Mouse (Mus musculus) forebrain, embryonic 16.5 days (tissue): ENCODE data around the gene Olfr1246. TPM values are rescaled to one million over a fixed set of nuclear protein-coding genes. Genes with fewer than 3 reads are reported as not detected.
"Not testable (repeated sequence)": the region's sequence is repeated elsewhere in the genome, so short reads cannot be mapped to it uniquely, and the experiment has no call there.

Source experiments
- ATAC-seq: fragments of 200-750 bp; cut with Nextera tagmentation; 2 replicates; pipeline ENCODE4 v1.8.0; 2017; ENCODE audit warnings: mild to moderate bottlenecking, moderate library complexity
- H3K27ac ChIP-seq: fragments of 300-500 bp; sonication (generic); 2 replicates; pipeline ENCODE4 v1.5.1; 2014; ENCODE audit warnings: low read length, control low read depth
- H3K27me3 ChIP-seq: fragments of 300-500 bp; sonication (generic); replicated peaks from 2 replicates; pipeline ENCODE4 v1.6.1; 2014; ENCODE audit warnings: low read length; ENCODE audit not compliant: control insufficient read depth, insufficient read depth
- H3K36me3 ChIP-seq: fragments of 300-500 bp; sonication (generic); 2 replicates; pipeline ENCODE4 v1.6.1; 2014; ENCODE audit not compliant: control insufficient read depth, insufficient read depth
- H3K4me1 ChIP-seq: fragments of 300-500 bp; sonication (generic); replicated peaks from 2 replicates; pipeline ENCODE4 v1.6.1; 2014; ENCODE audit warnings: low read length; ENCODE audit not compliant: control insufficient read depth, insufficient read depth
- H3K4me2 ChIP-seq: fragments of 300-500 bp; sonication (generic); 2 replicates; pipeline ENCODE4 v1.6.1; 2014; ENCODE audit warnings: mild to moderate bottlenecking, low read length, control low read depth
- H3K4me3 ChIP-seq: fragments of 300-500 bp; sonication (generic); replicated peaks from 2 replicates; pipeline ENCODE4 v1.5.1; 2014; ENCODE audit warnings: mild to moderate bottlenecking, low read length, control low read depth
- H3K9ac ChIP-seq: fragments of 300-500 bp; sonication (generic); replicated peaks from 2 replicates; pipeline ENCODE4 v1.6.1; 2014; ENCODE audit warnings: low read depth, low read length, control low read depth
- H3K9me3 ChIP-seq: fragments of 300-500 bp; sonication (generic); 2 replicates; pipeline ENCODE4 v1.6.1; 2016; ENCODE audit warnings: low read length; ENCODE audit not compliant: control insufficient read depth
- WGBS: fragments of 180-500 bp; shearing (Covaris S2); extraction: QIAGEN DNeasy Blood & Tissue Kit; methylation state at CpG from one replicate; pipeline ENCODE4 v1.1.7; 2014; 5-methylcytosine and 5-hydroxymethylcytosine counted together
- polyA plus RNA-seq: library from polyadenylated mRNA; unstranded; fragments of >200 nt; fragmentation: Nextera tagmentation; extraction: Ambion mirVana; gene quantifications from 2 replicates; pipeline ENCODE4 v1.2.1, GENCODE M21; 2015

Gene Olfr1246
- not detected in 2 replicates for polyA plus RNA-seq

- no peaks in the 10 kb centered on the region for H3K36me3 ChIP-seq
- 81% methylated on average over 2 of the region's 2 CpGs for WGBS
- no peak for ATAC-seq
- H3K9ac ChIP-seq: no peak within 1 kb of the TSS
- H3K4me3 ChIP-seq: no peak within 1 kb of the TSS
- no peaks in the 10 kb centered on the region for H3K4me1 ChIP-seq
- no peak within 1 kb of the TSS for H3K4me2 ChIP-seq
- no peaks in the 10 kb centered on the region for H3K27me3 ChIP-seq
- no peak within 1 kb of the TSS for H3K27ac ChIP-seq
- no peaks in the 10 kb centered on the region for H3K9me3 ChIP-seq
These were observed at the start of gene Olfr1246 for GRCm38 (mm10) chr2:89593057-89593456. Gene Olfr1246, minus strand, starts transcription at chr2:89593157.

GRCm38 (mm10) chr2:89634883-89635282 is 41.9 kb upstream of the Olfr1246 start, which contains the start of gene Olfr1249:
Gene Olfr1249, minus strand, starts transcription at chr2:89634983.
- Histone ChIP-seq H3K36me3 (no peaks in the 10 kb centered on the region), H3K27me3 (no peaks in the 10 kb centered on the region), H3K4me3 (no peak within 1 kb of the TSS), H3K9me3 (no peaks in the 10 kb centered on the region), H3K4me1 (no peaks in the 10 kb centered on the region), H3K27ac (no peak within 1 kb of the TSS), H3K4me2 (no peak within 1 kb of the TSS), H3K9ac (no peak within 1 kb of the TSS)
- ATAC-seq: no peak
- WGBS: 91% methylated on average over 2 of the region's 2 CpGs

- H3K9me3 ChIP-seq, H3K9ac ChIP-seq, H3K27ac ChIP-seq, H3K4me3 ChIP-seq, ATAC-seq, H3K27me3 ChIP-seq, H3K4me1 ChIP-seq, H3K4me2 ChIP-seq, H3K36me3 ChIP-seq: not testable (repeated sequence)
- WGBS: 95% methylated on average over 1 of the region's 1 CpGs
These were observed 25.2 kb upstream of the Olfr1246 start, which contains the start of gene Olfr1248 for GRCm38 (mm10) chr2:89618145-89618544. Gene Olfr1248, minus strand, starts transcription at chr2:89618245.

- Histone ChIP-seq H3K36me3 (no peaks in the 10 kb centered on the region), H3K4me1 (no peaks in the 10 kb centered on the region), H3K27me3 (no peaks in the 10 kb centered on the region), H3K4me2 (no peak within 1 kb of the TSS), H3K27ac (no peak within 1 kb of the TSS), H3K9ac (no peak within 1 kb of the TSS), H3K4me3 (no peak within 1 kb of the TSS), H3K9me3 (no peaks in the 10 kb centered on the region)
- no peak for ATAC-seq
- 93% methylated on average over 2 of the region's 2 CpGs for WGBS
These were observed 21.1 kb upstream of the Olfr1246 start, which contains the start of gene Olfr1247 for GRCm38 (mm10) chr2:89614030-89614429. Gene Olfr1247, minus strand, starts transcription at chr2:89614130.

- Histone ChIP-seq H3K9me3 (no peaks in the 10 kb centered on the region; the same call in 1 of the 2 replicates), H3K27ac (no peak within 1 kb of the TSS), H3K27me3 (no peaks in the 10 kb centered on the region), H3K9ac (no peak within 1 kb of the TSS), H3K4me1 (no peaks in the 10 kb centered on the region), H3K36me3 (no peaks in the 10 kb centered on the region), H3K4me3 (no peak within 1 kb of the TSS), H3K4me2 (no peak within 1 kb of the TSS)
- 90% methylated on average over 1 of the region's 1 CpGs for WGBS
- ATAC-seq: no peak
These were observed 14.6 kb downstream of the Olfr1246 start, which contains the start of gene Olfr1245 for GRCm38 (mm10) chr2:89578347-89578746. Gene Olfr1245, minus strand, starts transcription at chr2:89578447.

- WGBS: 38% methylated on average over 2 of the region's 2 CpGs
These were observed 30.3 kb downstream of the Olfr1246 start for GRCm38 (mm10) chr2:89562706-89563105.

GRCm38 (mm10) chr2:89544516-89544915 is 48.4 kb downstream of the Olfr1246 start:
- 57% methylated on average over 2 of the region's 2 CpGs for WGBS
- Histone ChIP-seq H3K27me3 (no peaks in the 10 kb centered on the region), H3K27ac (no peak overlapping the region), H3K4me3 (no peak overlapping the region), H3K36me3 (no peaks in the 10 kb centered on the region), H3K4me1 (no peaks in the 10 kb centered on the region), H3K9me3 (no peaks in the 10 kb centered on the region), H3K4me2 (no peak overlapping the region), H3K9ac (no peak overlapping the region)
- no peak for ATAC-seq

More at GRCm38 (mm10) chr2:89562706-89563105, 30.3 kb downstream of the Olfr1246 start:
- H3K27ac ChIP-seq, H3K9me3 ChIP-seq, H3K27me3 ChIP-seq, H3K36me3 ChIP-seq, ATAC-seq, H3K4me2 ChIP-seq, H3K4me1 ChIP-seq, H3K9ac ChIP-seq, H3K4me3 ChIP-seq: not testable (repeated sequence)

GRCm38 (mm10) chr2:89539923-89540322 is 53.0 kb downstream of the Olfr1246 start:
- no peak overlapping the region for H3K27ac ChIP-seq
- H3K9me3 ChIP-seq: no peaks in the 10 kb centered on the region
- H3K36me3 ChIP-seq: no peaks in the 10 kb centered on the region
- H3K4me2 ChIP-seq: no peak overlapping the region
- ATAC-seq: no peak
- H3K27me3 ChIP-seq: no peaks in the 10 kb centered on the region
- WGBS: 90% methylated on average over 1 of the region's 1 CpGs
- H3K4me3 ChIP-seq: no peak overlapping the region
- H3K9ac ChIP-seq: no peak overlapping the region
- no peaks in the 10 kb centered on the region for H3K4me1 ChIP-seq
